14 mouse cellular contexts compared by ENCODE assay signal in the genomic region with DNA sequence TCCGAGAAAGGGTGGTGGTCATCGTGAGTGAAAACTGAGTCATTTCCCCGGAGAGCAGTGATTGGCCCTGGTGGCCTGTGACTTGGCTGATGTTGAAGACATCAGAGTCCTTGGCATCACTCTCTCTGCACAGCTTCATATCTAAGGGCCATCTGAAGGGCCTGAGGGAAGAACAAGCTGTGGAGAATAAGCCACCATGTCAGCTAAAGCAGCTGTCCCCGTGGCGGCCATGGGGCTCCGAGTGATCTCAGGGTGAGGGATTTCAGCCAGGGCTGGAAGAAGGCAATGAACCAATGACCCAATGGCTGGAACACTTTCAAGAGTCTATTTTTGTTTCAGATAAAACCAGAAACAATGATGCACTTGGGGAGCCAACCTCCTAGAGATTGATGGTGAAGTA.
DNase-seq lines count a peak whose midpoint lies in the region.
"Had no signal": no experiment of that assay in that cellular context is flagged by ENCODE, and none has a peak within 500 bp of the region (broad histone marks: within the 10 kb centered on the region; RNA-seq: fewer than 3 reads in every experiment).

No protein-coding gene starts in this region.

- no peaks in the 10 kb centered on the region for H3K36me3 ChIP-seq in embryonic facial prominence, embryonic 10.5 days (replicated peaks)
- H3K36me3 ChIP-seq: hindbrain, embryonic 12.5 days; limb, embryonic 15.5 days; lung, embryonic 15.5 days; midbrain, embryonic 12.5 days had no signal

- H3K9me3 ChIP-seq in embryonic facial prominence, embryonic 10.5 days, result no peaks in the 10 kb centered on the region
- H3K9me3 ChIP-seq: hindbrain, embryonic 12.5 days; limb, embryonic 15.5 days; lung, embryonic 15.5 days; midbrain, embryonic 12.5 days had no signal

- DNase-seq in adrenal gland, adult 2 months, result peak; percentile 1
- no peak for DNase-seq in adrenal gland, postnatal 4 days (ENCODE audit: low spot score in 2 of 2)
- peak; percentile 23 for DNase-seq in testis, postnatal 14 days (ENCODE audit: low spot score)
- DNase-seq in testis, postnatal 10 days (ENCODE audit: low spot score), result no peak
- DNase-seq in heart, postnatal 25 days (ENCODE audit: low spot score), result peak; percentile 70
- DNase-seq in embryonic facial prominence, embryonic 10.5 days (ENCODE audit: low spot score), result no peak
- DNase-seq in right cerebral cortex, adult 2 months (ENCODE audit: low spot score in 2 of 2), result no peak
- DNase-seq in cerebellum, adult 8-10 months, result no peak
- DNase-seq: cerebellum, adult 2 months; layer of hippocampus, postnatal 36 days had no signal

- H3K4me1 ChIP-seq in embryonic facial prominence, embryonic 10.5 days, result no peaks in the 10 kb centered on the region
- H3K4me1 ChIP-seq: hindbrain, embryonic 12.5 days; limb, embryonic 15.5 days; lung, embryonic 15.5 days; midbrain, embryonic 12.5 days had no signal

- 92% methylated on average over 6 of the region's 6 CpGs for WGBS in embryonic facial prominence, embryonic 10.5 days

- H3K27ac ChIP-seq in embryonic facial prominence, embryonic 10.5 days (replicated peaks), result no peak overlapping the region
- H3K27ac ChIP-seq: hindbrain, embryonic 12.5 days; limb, embryonic 15.5 days; lung, embryonic 15.5 days; midbrain, embryonic 12.5 days had no signal

- H3K27me3 ChIP-seq in embryonic facial prominence, embryonic 10.5 days (replicated peaks; ENCODE audit: low read depth, poor library complexity, severe bottlenecking), result no peaks in the 10 kb centered on the region
- H3K27me3 ChIP-seq: hindbrain, embryonic 12.5 days; limb, embryonic 15.5 days; lung, embryonic 15.5 days; midbrain, embryonic 12.5 days had no signal

- H3K4me3 ChIP-seq in embryonic facial prominence, embryonic 10.5 days, result no peak overlapping the region
- H3K4me3 ChIP-seq: hindbrain, embryonic 12.5 days; limb, embryonic 15.5 days; lung, embryonic 15.5 days; midbrain, embryonic 12.5 days had no signal

- intact Hi-C loops in heart, postnatal 25 days (cut with DNase I), result loop anchor here (5.0 kb wide), 1 partner anchor 135 kb away; no protein-coding TSS in a partner anchor

Comparison
In these comparisons a context has a peak if more than half of its experiments do, and no peak if none do; other contexts are left out.
1. DNase-seq: peak in adrenal gland, adult 2 months (single experiment), testis, postnatal 14 days (single experiment) and heart, postnatal 25 days (single experiment); none in adrenal gland, postnatal 4 days (0 of 2), testis, postnatal 10 days (single experiment), embryonic facial prominence, embryonic 10.5 days (single experiment), right cerebral cortex, adult 2 months (0 of 2) and cerebellum, adult 8-10 months (single experiment).